Mouse (Mus musculus): ENCODE measurements around the gene Kifc1. TPM values are rescaled to one million over a fixed set of nuclear protein-coding genes. Genes with fewer than 3 reads are reported as not detected.
A peak's percentile ranks its signal among the peaks of the same experiment; 100 is the strongest.

Kifc1 gene
- polyA plus RNA-seq, 1 experiment, result 17.1 TPM

DNA sequence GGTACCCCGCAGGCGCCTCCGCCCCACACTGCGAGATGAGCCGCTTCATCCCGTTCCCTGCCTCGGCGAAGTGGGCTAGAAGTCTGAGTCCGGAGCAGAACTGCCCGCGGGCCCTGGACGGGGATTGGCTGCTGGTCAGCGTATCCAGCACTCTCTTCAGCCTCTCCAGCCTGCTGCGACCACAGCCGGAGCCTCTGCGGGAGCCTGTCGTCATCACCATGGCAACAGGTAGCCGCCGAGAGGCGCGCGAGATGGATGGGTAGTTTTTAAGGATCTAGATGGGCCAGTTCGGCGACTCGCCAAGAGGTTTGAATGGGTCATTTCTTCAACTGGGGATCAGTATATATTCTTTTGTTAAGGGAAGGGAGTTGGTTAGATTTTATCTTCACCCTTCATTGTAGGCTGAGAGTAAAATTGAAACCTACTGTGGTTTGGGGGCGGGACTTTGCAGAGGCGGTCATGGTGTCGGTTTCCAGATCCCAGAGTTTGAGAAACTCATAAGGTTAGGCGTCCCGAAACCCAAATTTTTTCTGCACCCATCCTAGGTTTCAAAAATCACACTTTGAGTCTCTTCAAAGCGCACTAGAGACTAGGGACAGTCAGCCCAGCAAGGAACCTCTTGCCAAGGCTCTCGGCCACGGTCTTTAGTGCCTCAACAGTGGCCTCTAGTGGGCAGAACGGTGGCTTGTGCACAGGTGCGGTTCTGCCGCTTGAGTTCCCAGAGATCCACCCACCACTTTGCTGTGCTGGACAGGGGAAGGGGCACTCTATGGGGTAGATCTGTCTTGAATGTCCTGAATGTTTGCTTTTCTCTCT is 30.0 kb upstream of the Kifc1 start:
- under 1% methylated on average over 36 of the region's 36 CpGs for WGBS
- DNase-seq (ENCODE audit: low read depth, low spot score), result peak; percentile 91

DNA sequence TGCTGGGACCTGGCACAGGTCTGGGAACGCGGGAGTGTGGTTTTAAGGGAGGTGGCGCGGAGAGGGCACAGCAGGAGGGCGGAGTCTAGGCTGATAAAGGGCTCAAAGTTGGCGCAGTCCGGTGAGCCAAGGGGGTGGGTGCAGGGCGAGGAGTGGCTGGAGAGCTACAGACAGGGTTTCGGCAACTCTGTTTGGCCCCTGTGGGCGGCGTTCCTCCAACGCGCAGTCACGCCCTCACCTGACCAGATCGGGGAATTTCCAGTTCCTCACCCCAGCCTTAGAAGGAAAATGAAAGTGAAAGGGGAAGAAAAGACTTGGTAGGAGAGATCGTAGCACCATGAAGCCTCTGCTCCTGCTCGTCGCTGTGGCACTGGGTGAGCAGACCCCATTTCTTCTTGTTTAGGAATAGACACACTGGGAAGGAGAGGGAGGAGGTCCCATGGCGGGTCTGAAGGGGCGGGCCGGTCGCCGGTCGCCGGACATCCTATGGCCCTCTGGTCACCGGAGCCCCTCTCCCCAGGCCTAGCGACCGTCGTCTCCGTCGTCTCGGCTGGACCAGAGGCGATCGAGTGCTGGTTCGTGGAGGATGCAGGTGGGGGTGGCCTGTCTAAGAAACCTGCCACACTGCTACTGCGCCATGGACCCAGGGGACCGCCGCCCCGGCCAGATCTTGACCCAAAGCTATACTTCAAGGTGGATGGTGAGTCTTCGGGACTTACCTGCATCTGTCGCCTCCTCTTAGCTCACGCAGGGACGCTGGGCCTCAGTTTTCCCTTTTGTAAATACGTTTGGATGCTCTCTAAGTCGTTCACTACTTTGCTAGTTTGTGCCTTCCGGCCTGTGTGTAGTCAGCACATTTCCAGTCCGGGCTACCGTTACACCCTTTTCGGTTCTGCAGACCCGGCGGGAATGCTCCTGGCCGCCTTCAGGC is 29.2 kb upstream of the Kifc1 start:
- WGBS, result under 1% methylated on average over 52 of the region's 52 CpGs
- peak; percentile 85 for DNase-seq (ENCODE audit: low read depth, low spot score)

DNA sequence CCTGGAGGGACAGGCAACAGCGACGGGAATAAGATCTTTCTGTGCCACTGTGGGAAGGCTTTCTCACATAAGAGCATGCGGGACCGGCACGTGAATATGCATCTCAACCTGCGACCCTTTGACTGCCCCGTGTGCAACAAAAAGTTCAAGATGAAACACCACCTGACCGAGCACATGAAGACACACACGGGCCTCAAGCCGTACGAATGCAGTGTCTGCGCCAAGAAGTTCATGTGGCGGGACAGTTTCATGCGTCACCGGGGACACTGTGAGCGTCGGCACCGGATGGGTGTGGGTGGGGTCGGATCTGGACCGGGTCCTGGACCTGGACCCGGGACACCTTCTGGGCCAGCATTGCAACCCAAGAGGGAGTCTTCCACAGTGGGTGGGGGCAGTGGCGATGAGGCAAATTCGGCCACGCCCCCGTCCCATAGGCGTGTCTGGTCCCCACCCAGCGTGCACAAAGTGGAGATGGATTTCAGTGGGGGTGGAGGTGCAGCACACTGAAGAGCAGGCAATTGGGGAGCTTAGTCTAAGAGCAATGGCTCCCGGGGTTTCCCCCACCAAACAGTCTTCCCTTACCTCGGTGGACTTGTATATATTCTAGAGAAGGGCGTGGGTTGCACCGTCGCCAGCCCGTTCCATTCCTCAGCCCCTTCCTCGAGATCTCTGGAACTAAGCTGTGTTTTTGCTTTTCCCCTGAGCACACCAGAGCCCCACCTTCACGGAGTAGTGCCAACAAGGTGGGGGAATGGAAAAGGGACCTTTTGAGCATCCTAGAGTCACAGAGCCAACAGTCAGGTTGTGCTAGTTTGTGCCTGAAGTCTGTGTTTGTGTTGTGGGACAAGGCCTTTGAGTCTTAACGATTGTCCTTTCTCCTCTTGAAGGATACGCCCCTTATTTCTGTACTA is 28.1 kb upstream of the Kifc1 start:
- 50% methylated on average over 37 of the region's 37 CpGs for WGBS
- DNase-seq (ENCODE audit: low read depth, low spot score), result no peak

GRCm38 (mm10) chr17:33917656-33918292 is 27.3 kb upstream of the Kifc1 start:
- DNase-seq (ENCODE audit: low read depth, low spot score), result no peak
- WGBS, result 84% methylated on average over 18 of the region's 18 CpGs

DNA sequence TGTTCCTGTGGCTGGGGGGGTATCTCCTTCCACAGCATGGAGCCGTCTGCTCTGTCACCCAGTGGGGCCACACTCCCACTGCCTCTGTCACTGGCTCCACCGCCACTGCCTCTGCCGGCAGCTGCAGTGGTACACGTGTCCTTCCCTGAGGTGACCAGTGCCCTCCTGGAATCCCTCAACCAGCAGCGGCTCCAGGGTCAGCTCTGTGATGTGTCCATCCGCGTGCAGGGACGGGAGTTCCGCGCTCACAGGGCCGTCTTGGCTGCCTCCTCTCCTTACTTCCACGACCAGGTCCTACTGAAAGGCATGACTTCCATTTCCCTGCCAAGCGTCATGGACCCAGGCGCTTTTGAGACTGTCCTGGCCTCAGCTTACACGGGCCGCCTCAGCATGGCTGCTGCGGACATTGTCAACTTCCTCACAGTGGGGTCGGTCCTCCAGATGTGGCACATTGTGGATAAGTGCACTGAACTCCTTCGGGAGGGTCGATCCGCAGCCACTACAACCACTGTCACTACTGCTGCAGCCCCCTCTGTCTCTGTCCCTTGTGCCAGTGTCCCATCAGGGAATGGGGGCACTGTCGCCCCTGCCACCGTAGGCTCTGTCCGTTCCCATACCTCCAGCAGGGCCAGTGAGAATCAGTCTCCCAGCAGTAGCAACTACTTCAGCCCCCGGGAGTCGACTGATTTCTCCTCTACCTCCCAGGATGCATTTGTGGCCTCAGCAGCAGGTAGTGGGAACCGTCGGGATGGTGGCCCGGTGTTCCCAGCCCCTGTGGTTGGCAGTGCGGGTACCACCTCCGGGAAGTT is 26.6 kb upstream of the Kifc1 start:
- WGBS, result 75% methylated on average over 31 of the region's 31 CpGs
- DNase-seq (ENCODE audit: low read depth, low spot score), result no peak

GRCm38 (mm10) chr17:33916294-33916693 is 25.8 kb upstream of the Kifc1 start:
- no peak for DNase-seq (ENCODE audit: low read depth, low spot score)
- WGBS, result under 1% methylated on average over 19 of the region's 20 CpGs

- peak; percentile 99 for DNase-seq (ENCODE audit: low read depth, low spot score)
- under 1% methylated on average over 33 of the region's 34 CpGs for WGBS
Measured at GRCm38 (mm10) chr17:33915671-33916250, 25.3 kb upstream of the Kifc1 start, which contains the start of the genes Tapbp and Zbtb22. Gene Tapbp, plus strand, starts transcription at chr17:33915899. Gene Zbtb22, plus strand, starts transcription at chr17:33915904.

GRCm38 (mm10) chr17:33914969-33915391 is 24.5 kb upstream of the Kifc1 start:
- DNase-seq (ENCODE audit: low read depth, low spot score), result no peak
- WGBS, result 74% methylated on average over 13 of the region's 13 CpGs

DNA sequence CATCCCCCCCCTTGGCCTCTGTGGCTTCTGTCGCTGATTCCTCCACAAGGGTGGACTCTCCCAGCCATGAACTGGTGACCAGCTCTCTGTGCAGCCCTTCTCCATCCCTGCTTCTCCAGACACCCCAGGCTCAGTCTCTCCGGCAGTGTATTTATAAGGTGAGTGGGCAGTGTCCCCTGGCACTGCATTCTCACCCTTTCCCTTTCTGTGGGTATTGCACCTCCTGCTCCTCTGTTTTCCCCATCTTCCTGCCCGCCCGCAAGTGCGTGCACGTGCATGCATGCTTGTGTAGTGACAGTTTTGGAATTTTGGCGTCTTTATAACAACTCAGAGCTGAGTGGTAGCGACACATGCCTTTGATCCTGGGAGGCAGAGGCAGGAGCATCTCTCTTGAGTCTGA is 23.4 kb upstream of the Kifc1 start:
- WGBS, result 93% methylated on average over 8 of the region's 8 CpGs
- no peak for DNase-seq (ENCODE audit: low read depth, low spot score)

GRCm38 (mm10) chr17:33913264-33913663 is 22.8 kb upstream of the Kifc1 start:
- DNase-seq (ENCODE audit: low read depth, low spot score), result no peak
- 83% methylated on average over 10 of the region's 10 CpGs for WGBS

GRCm38 (mm10) chr17:33911813-33912414 is 21.5 kb upstream of the Kifc1 start:
- no peak for DNase-seq (ENCODE audit: low read depth, low spot score)
- 87% methylated on average over 28 of the region's 28 CpGs for WGBS

- DNase-seq (ENCODE audit: low read depth, low spot score), result no peak
- 87% methylated on average over 31 of the region's 31 CpGs for WGBS
Measured at GRCm38 (mm10) chr17:33911052-33911812, 20.8 kb upstream of the Kifc1 start.

- DNase-seq (ENCODE audit: low read depth, low spot score), result no peak
- 37% methylated on average over 11 of the region's 11 CpGs for WGBS
Measured at GRCm38 (mm10) chr17:33910346-33911051, 20.0 kb upstream of the Kifc1 start.

DNA sequence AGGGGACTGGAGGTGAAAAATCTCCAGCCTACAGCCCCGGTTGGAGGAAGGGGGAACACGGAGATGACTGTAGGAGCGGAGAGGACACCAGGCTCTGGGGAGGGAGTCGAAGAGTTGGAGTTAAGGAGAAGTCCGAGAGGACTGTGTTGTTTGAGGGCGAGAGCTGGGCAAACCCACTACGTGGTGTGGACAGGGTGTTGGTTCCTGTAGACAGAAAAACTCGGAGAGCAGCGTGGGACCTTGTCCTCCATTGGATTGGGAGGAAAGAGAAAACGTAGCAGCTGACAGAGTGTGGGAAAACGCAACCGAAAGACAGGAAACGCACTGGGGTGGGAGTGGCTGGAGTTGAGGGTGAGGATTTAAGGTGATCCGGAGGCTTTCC is 19.4 kb upstream of the Kifc1 start:
- WGBS, result under 1% methylated on average over 14 of the region's 14 CpGs
- DNase-seq (ENCODE audit: low read depth, low spot score), result no peak

- 1% methylated on average over 68 of the region's 68 CpGs for WGBS
- DNase-seq (ENCODE audit: low read depth, low spot score), result peak; percentile 92
Measured at GRCm38 (mm10) chr17:33909077-33909868, 18.8 kb upstream of the Kifc1 start, which contains the start of gene Daxx. Gene Daxx, plus strand, starts transcription at chr17:33909414.

Measured in large intestine, adult 2 months (tissue).